Mouse (Mus musculus) CH12.LX (cell line): ENCODE measurements at regions not wholly inside any gene's neighbourhood (a gene's known extent, or its start where the extent isn't known, plus 50 kb on each side); places are given as distances from the start of the nearest gene placed in this dataset.

ENCODE experiments used
- DNase-seq: peaks from one replicate; pipeline ENCODE4 v3.0.0-alpha.2; 2013; ENCODE audit errors: extremely low read depth
- H3K27ac ChIP-seq: 2 replicates; pipeline ENCODE4 v1.5.1; 2012; ENCODE audit warnings: low read depth, mild to moderate bottlenecking, control low read depth, moderate library complexity; ENCODE audit not compliant: insufficient read depth
- H3K27me3 ChIP-seq: replicated peaks from 2 replicates; pipeline ENCODE3; 2012; ENCODE audit warnings: inconsistent platforms
- H3K36me3 ChIP-seq, 2 experiments: replicated peaks in 1 of 2; 2 replicates each; pipeline versions ENCODE3 to v1.6.1; 2012; ENCODE audit warnings: inconsistent platforms in 1 of 2, low read length in 1 of 2, mild to moderate bottlenecking in 1 of 2, mixed read lengths in 1 of 2, moderate library complexity in 1 of 2; ENCODE audit not compliant: control insufficient read depth in 1 of 2, insufficient read depth in 1 of 2
- H3K4me1 ChIP-seq, 2 experiments: 2 replicates each; pipeline ENCODE4 v1.6.1; 2012; ENCODE audit warnings: inconsistent platforms in 1 of 2, moderate library complexity in 1 of 2; ENCODE audit not compliant: insufficient read depth in 2 of 2, control insufficient read depth in 1 of 2
- H3K4me2 ChIP-seq: 2 replicates; pipeline ENCODE4 v1.6.1; 2012; ENCODE audit warnings: low read depth, mild to moderate bottlenecking, control low read depth; ENCODE audit not compliant: poor library complexity, insufficient read depth, severe bottlenecking
- H3K4me3 ChIP-seq, 3 experiments: fragments of 150-350 bp in 1 of 3; sonication (generic) in 1 of 3; replicated peaks in 1 of 3; 2 replicates each; pipeline versions ENCODE3 to v1.5.1; 2011 to 2012; ENCODE audit warnings: low read depth in 2 of 3, low read length in 2 of 3, mild to moderate bottlenecking in 2 of 3, moderate library complexity in 2 of 3, control low read depth in 1 of 3, improper control_type of control experiment in 1 of 3, inconsistent platforms in 1 of 3, mixed read lengths in 1 of 3; ENCODE audit not compliant: poor library complexity in 1 of 3
- H3K79me2 ChIP-seq: replicated peaks from 2 replicates; pipeline ENCODE4 v1.6.1; 2012; ENCODE audit warnings: mild to moderate bottlenecking, moderate library complexity; ENCODE audit not compliant: control insufficient read depth, poor library complexity, insufficient read depth, severe bottlenecking; ENCODE audit errors: extremely low read depth
- H3K9ac ChIP-seq: 2 replicates; pipeline ENCODE4 v1.6.1; 2012; ENCODE audit warnings: low read depth, mild to moderate bottlenecking, control low read depth, moderate library complexity; ENCODE audit not compliant: insufficient read depth
- H3K9me3 ChIP-seq: replicated peaks from 2 replicates; pipeline ENCODE3; 2012; ENCODE audit warnings: low read length, inconsistent platforms, mixed read lengths
- BHLHE40 ChIP-seq: IDR thresholded peaks from 2 replicates; pipeline ENCODE4 v1.6.1; 2011; ENCODE audit warnings: mild to moderate bottlenecking, low read depth, low read length, improper control_type of control experiment
- CHD2 ChIP-seq: IDR thresholded peaks from 2 replicates; pipeline ENCODE4 v1.6.1; 2011; ENCODE audit warnings: low read length, improper control_type of control experiment
- E2F4 ChIP-seq: IDR thresholded peaks from 2 replicates; pipeline ENCODE4 v1.6.1; 2011; ENCODE audit warnings: low read depth, low read length, improper control_type of control experiment; ENCODE audit not compliant: insufficient replicate concordance
- ELF1 ChIP-seq: IDR thresholded peaks from 2 replicates; pipeline ENCODE4 v1.6.1; 2014; ENCODE audit warnings: low read depth, mild to moderate bottlenecking, inconsistent platforms, low read length, improper control_type of control experiment
- HCFC1 ChIP-seq: IDR thresholded peaks from 2 replicates; pipeline ENCODE4 v1.6.1; 2012; ENCODE audit warnings: low read depth, mild to moderate bottlenecking, inconsistent platforms, low read length, improper control_type of control experiment
- JUN ChIP-seq: IDR thresholded peaks from 2 replicates; pipeline ENCODE4 v1.6.1; 2011; ENCODE audit warnings: low read depth, mild to moderate bottlenecking, low read length, improper control_type of control experiment, moderate library complexity; ENCODE audit not compliant: insufficient read depth
- JUND ChIP-seq: conservative IDR thresholded peaks from 2 replicates; pipeline ENCODE4 v1.6.1; 2011; ENCODE audit warnings: low read depth, low read length, improper control_type of control experiment
- KAT2A ChIP-seq: IDR thresholded peaks from 2 replicates; pipeline ENCODE4 v1.6.1; 2012; ENCODE audit warnings: low read length, improper control_type of control experiment, inconsistent platforms; ENCODE audit not compliant: insufficient replicate concordance
- MYC ChIP-seq: IDR thresholded peaks from 2 replicates; pipeline ENCODE4 v1.6.1; 2011; ENCODE audit warnings: low read depth, mild to moderate bottlenecking, improper control_type of control experiment, low read length
- NRF1 ChIP-seq: IDR thresholded peaks from 2 replicates; pipeline ENCODE4 v1.6.1; 2014; ENCODE audit warnings: low read depth, mild to moderate bottlenecking, inconsistent platforms, low read length, improper control_type of control experiment, moderate library complexity
- PAX5 ChIP-seq: IDR thresholded peaks from 2 replicates; pipeline ENCODE4 v1.6.1; 2012; ENCODE audit warnings: low read length, inconsistent platforms, mixed read lengths
- POLR2AphosphoS2 ChIP-seq: IDR thresholded peaks from 2 replicates; pipeline ENCODE4 v1.6.1; 2011; ENCODE audit warnings: low read depth, low read length, improper control_type of control experiment
- RAD21 ChIP-seq: IDR thresholded peaks from 2 replicates; pipeline ENCODE4 v1.6.1; 2011; ENCODE audit warnings: low read depth, mild to moderate bottlenecking, low read length, improper control_type of control experiment, moderate library complexity
- RCOR1 ChIP-seq: conservative IDR thresholded peaks from 2 replicates; pipeline ENCODE4 v1.6.1; 2012; ENCODE audit warnings: low read depth, mild to moderate bottlenecking, inconsistent platforms, low read length, improper control_type of control experiment
- SIN3A ChIP-seq: IDR thresholded peaks from 2 replicates; pipeline ENCODE4 v1.6.1; 2012; ENCODE audit warnings: low read length, improper control_type of control experiment, inconsistent platforms
- TBP ChIP-seq: conservative IDR thresholded peaks from 2 replicates; pipeline ENCODE4 v1.6.1; 2011; ENCODE audit warnings: low read depth, low read length, improper control_type of control experiment
- UBTF ChIP-seq: IDR thresholded peaks from 2 replicates; pipeline ENCODE4 v1.6.1; 2012; ENCODE audit warnings: low read depth, mild to moderate bottlenecking, inconsistent platforms, low read length, improper control_type of control experiment, moderate library complexity
- USF1 ChIP-seq: IDR thresholded peaks from 2 replicates; pipeline ENCODE4 v1.6.1; 2014; ENCODE audit warnings: low read depth, mild to moderate bottlenecking, inconsistent platforms, low read length, improper control_type of control experiment
- USF2 ChIP-seq: conservative IDR thresholded peaks from 2 replicates; pipeline ENCODE4 v1.6.1; 2011; ENCODE audit warnings: low read depth, low read length, improper control_type of control experiment
- ZC3H11A ChIP-seq: IDR thresholded peaks from 2 replicates; pipeline ENCODE4 v1.6.1; 2012; ENCODE audit warnings: low read depth, mild to moderate bottlenecking, inconsistent platforms, low read length, improper control_type of control experiment
- dilution Hi-C: fragments of 300-500 bp; cut with MboI; formaldehyde crosslinking; loops from 2 replicates; pipeline ENCODE4 v1.14.3; 2020; ENCODE audit warnings: low sequenced_read_pairs; ENCODE audit not compliant: extremely low pct_unique_long_range_greater_than_20kb, extremely low pct_ligation_motif_present
- in situ Hi-C: fragments of 300-500 bp; cut with MboI; formaldehyde crosslinking; loops from 3 replicates; pipeline ENCODE4 v1.14.3; 2019; ENCODE audit warnings: low sequenced_read_pairs, low pct_ligation_motif_present, low pct_unique_long_range_greater_than_20kb, mixed read lengths

- H3K9me3 ChIP-seq, result no peaks in the 10 kb centered on the region
- no peak overlapping the region for H3K4me2 ChIP-seq
- peaks cover 0 to 1% of the 10 kb centered on the region in 2 experiments; a peak in 1 of 4 replicates for H3K4me1 ChIP-seq
- dilution Hi-C loops, result no loop called here
- in situ Hi-C loops, result loop anchor here (5.0 kb wide), 1 partner anchor 169 kb away; no protein-coding TSS in a partner anchor
- H3K79me2 ChIP-seq, result no peaks in the 10 kb centered on the region
- no peak overlapping the region for H3K4me3 ChIP-seq
- H3K36me3 ChIP-seq, result no peaks in the 10 kb centered on the region
- H3K27ac ChIP-seq, result no peak overlapping the region
- TF ChIP-seq NRF1 (no peak), JUN (no peak), CHD2 (no peak), BHLHE40 (no peak), RCOR1 (no peak), UBTF (no peak), ZC3H11A (no peak), POLR2AphosphoS2 (no peak), HCFC1 (no peak), KAT2A (no peak), MYC (no peak), PAX5 (no peak), ELF1 (no peak), USF2 (no peak)
- no peak for DNase-seq
- no peak overlapping the region for H3K9ac ChIP-seq
- H3K27me3 ChIP-seq, result peaks cover 2% of the 10 kb centered on the region
Measured at GRCm38 (mm10) chr4:47595841-47596240, 121.4 kb downstream of the Sec61b start.

GRCm38 (mm10) chr4:47597586-47597985 is 123.1 kb downstream of the Sec61b start:
- no peaks in the 10 kb centered on the region for H3K79me2 ChIP-seq
- H3K27me3 ChIP-seq, result peaks cover 2% of the 10 kb centered on the region
- peaks cover 4 to 17% of the 10 kb centered on the region in 2 experiments; a peak in 2 of 4 replicates for H3K4me1 ChIP-seq
- no peak overlapping the region for H3K4me2 ChIP-seq
- dilution Hi-C loops (no loop called here), in situ Hi-C loops (loop anchor here (5.0 kb wide), 1 partner anchor 170 kb away; no protein-coding TSS in a partner anchor)
- no peak for DNase-seq
- no peak for TF ChIP-seq USF1
- no peak for TF ChIP-seq E2F4
- no peak for TF ChIP-seq SIN3A
- TF ChIP-seq NRF1, result no peak
- TF ChIP-seq RAD21, result no peak
- no peak for TF ChIP-seq UBTF
- no peak for TF ChIP-seq MYC
- TF ChIP-seq TBP, result no peak
- no peak for TF ChIP-seq JUND
- H3K9me3 ChIP-seq, result no peaks in the 10 kb centered on the region
- H3K36me3 ChIP-seq, result no peaks in the 10 kb centered on the region
- no peak overlapping the region for H3K4me3 ChIP-seq
- no peak overlapping the region for H3K27ac ChIP-seq
- no peak overlapping the region for H3K9ac ChIP-seq
